ENCODE assay signal across 9 mouse cellular contexts in genomic region chr19:38901146-38902135, GRCm38 (mm10). TPM values are rescaled to one million over a fixed set of nuclear protein-coding genes. Genes with fewer than 3 reads are reported as not detected.
A peak's percentile ranks its signal among the peaks of the same experiment; 100 is the strongest.
DNase-seq lines count a peak whose midpoint lies in the region; ATAC-seq and TF ChIP-seq lines count a peak whose summit lies in the region.
"Had no signal": no experiment of that assay in that cellular context is flagged by ENCODE, and none has a peak within 500 bp of the region (broad histone marks: within the 10 kb centered on the region; RNA-seq: fewer than 3 reads in every experiment).

No protein-coding gene starts in this region.

- no peak; the same call in 1 of the 2 replicates for TF ChIP-seq CTCF in liver, postnatal 0 days (IDR thresholded peaks at IDR 0.05; ENCODE audit: low read depth)

- no peaks in the 10 kb centered on the region for H3K9me3 ChIP-seq in heart, embryonic 12.5 days (replicated peaks)
- no peaks in the 10 kb centered on the region for H3K9me3 ChIP-seq in liver, postnatal 0 days (ENCODE audit: low read length)

- 72% methylated on average over 12 of the region's 12 CpGs for WGBS in heart, embryonic 12.5 days
- WGBS in liver, postnatal 0 days (ENCODE audit: insufficient replicate concordance): 79% methylated on average over 12 of the region's 12 CpGs

- no peak overlapping the region for H3K4me3 ChIP-seq in heart, embryonic 12.5 days
- H3K4me3 ChIP-seq in liver, postnatal 0 days (ENCODE audit: low read depth, low read length): no peak overlapping the region

- no peak for ATAC-seq in heart, embryonic 12.5 days (ENCODE audit: insufficient number of reproducible peaks, low FRiP score)
- no peak for ATAC-seq in liver, postnatal 0 days

- no peak overlapping the region for H3K27ac ChIP-seq in heart, embryonic 12.5 days (ENCODE audit: poor library complexity, severe bottlenecking)
- no peak overlapping the region for H3K27ac ChIP-seq in liver, postnatal 0 days (ENCODE audit: low read depth)

- no peak overlapping the region for H3K4me2 ChIP-seq in heart, embryonic 12.5 days
- H3K4me2 ChIP-seq in liver, postnatal 0 days (ENCODE audit: low read depth, low read length): no peak overlapping the region

- no peaks in the 10 kb centered on the region for H3K27me3 ChIP-seq in heart, embryonic 12.5 days (replicated peaks)
- no peaks in the 10 kb centered on the region for H3K27me3 ChIP-seq in liver, postnatal 0 days (ENCODE audit: insufficient read depth, low read length)

- H3K4me1 ChIP-seq in heart, embryonic 12.5 days (replicated peaks): no peaks in the 10 kb centered on the region
- H3K4me1 ChIP-seq in liver, postnatal 0 days (ENCODE audit: insufficient read depth): no peaks in the 10 kb centered on the region

- H3K36me3 ChIP-seq in heart, embryonic 12.5 days: peaks cover 6% of the 10 kb centered on the region; the same call in 1 of the 2 replicates
- no peaks in the 10 kb centered on the region for H3K36me3 ChIP-seq in liver, postnatal 0 days (replicated peaks; ENCODE audit: insufficient read depth, low read length)

- DNase-seq in heart, adult 11 months: peak; percentile 19
- DNase-seq in liver, postnatal 0 days: peak; percentile 38
- DNase-seq in liver: no peak
- peak; percentile 23 for DNase-seq in cerebellum, adult 9-10 months
- peak; percentile 43 to 65 for DNase-seq in lung, postnatal 4 days
- no peak for DNase-seq in frontal cortex, postnatal 10 days (ENCODE audit: low spot score in 2 of 2)
- DNase-seq in ovary, postnatal 10 days (ENCODE audit: low spot score): no peak
- DNase-seq: embryo, embryonic 11 days had no signal

- no peak overlapping the region for H3K9ac ChIP-seq in heart, embryonic 12.5 days
- no peak overlapping the region for H3K9ac ChIP-seq in liver, postnatal 0 days (replicated peaks)

- TF ChIP-seq EP300 in liver, postnatal 0 days (IDR thresholded peaks at IDR 0.05; ENCODE audit: low read depth): no peak

RNA-seq across cellular contexts. Expression of gene Hells, which starts 29.3 kb away (rescaled TPM):
- polyA plus RNA-seq in heart, embryonic 12.5 days (2016; fragmentation: Nextera tagmentation; extraction: Ambion mirVana): 35.8 and 37.0 TPM in 2 replicates
- 9.4 and 10.5 TPM in 2 replicates for polyA plus RNA-seq in liver, postnatal 0 days (2015; fragmentation: Nextera tagmentation; extraction: Ambion mirVana)

Comparison
In these comparisons a context has a peak if more than half of its experiments do, and no peak if none do; other contexts are left out.
1. DNase-seq: peak in heart, adult 11 months (single experiment), liver, postnatal 0 days (single experiment), cerebellum, adult 9-10 months (single experiment) and lung, postnatal 4 days (2 of 2); none in liver (single experiment), frontal cortex, postnatal 10 days (0 of 2) and ovary, postnatal 10 days (single experiment).